Mouse (Mus musculus): ENCODE measurements around the gene Riok1.

The Riok1 gene

DNA sequence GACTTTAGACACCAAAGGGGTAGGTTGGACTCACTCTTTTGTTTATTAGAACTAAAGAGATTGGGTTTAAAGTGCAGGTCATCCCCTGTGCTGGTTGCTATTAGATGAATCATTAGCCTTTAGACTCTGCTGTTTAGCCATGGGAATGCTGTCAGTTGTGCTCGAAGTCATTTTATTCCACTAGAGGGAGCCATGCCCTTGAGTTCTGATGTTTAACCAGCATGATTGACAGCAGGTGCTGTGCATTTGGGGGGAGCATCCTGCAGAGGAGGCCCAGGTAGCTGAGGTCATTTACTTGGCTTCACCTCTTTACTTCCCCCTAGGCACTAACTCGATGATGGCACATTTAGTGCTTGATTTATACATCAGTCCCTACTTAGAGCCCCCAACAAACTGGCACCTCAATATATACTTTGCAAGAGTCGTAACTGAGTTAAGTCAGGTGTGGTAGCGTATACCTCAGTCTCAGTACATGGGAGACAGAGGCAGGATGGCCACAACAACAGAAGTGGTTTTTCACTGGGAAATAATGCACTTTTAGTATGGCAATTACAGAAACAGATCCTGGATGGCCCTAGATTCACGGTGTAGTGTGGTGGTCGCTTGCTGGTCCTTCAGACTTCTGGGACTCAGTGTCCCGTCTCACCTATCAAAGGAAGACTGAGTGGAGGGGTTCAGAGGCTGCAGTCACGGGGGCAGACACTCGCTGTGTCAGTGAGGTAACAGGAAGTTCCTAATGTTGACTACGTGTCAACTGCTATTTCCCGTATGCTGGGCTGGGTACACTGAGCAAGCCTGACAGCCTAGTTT, 28.3 kb downstream of the Riok1 start:
- peak; percentile 72 to 79 for DNase-seq

DNA sequence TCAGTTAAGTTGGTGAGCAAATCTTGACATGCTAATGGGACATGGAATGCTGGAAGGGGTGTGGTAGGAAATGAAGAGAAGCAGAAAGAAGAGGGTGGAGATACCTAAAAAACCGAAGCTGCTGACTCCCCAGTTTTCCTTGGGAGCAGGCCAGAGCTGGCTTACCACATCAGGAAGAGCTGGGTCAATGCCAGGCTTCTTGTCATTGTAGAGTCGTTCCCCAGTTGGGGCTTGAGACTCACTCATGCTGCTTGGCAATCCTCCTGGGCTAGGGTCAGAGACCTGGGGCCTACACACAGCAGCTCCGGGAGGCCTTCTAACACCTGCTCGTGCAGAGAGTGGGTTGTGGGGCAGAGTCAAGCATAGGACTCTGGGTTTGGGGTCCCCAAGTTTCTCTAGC, 34.1 kb downstream of the Riok1 start:
- peak; percentile 9 to 35 for DNase-seq

DNA sequence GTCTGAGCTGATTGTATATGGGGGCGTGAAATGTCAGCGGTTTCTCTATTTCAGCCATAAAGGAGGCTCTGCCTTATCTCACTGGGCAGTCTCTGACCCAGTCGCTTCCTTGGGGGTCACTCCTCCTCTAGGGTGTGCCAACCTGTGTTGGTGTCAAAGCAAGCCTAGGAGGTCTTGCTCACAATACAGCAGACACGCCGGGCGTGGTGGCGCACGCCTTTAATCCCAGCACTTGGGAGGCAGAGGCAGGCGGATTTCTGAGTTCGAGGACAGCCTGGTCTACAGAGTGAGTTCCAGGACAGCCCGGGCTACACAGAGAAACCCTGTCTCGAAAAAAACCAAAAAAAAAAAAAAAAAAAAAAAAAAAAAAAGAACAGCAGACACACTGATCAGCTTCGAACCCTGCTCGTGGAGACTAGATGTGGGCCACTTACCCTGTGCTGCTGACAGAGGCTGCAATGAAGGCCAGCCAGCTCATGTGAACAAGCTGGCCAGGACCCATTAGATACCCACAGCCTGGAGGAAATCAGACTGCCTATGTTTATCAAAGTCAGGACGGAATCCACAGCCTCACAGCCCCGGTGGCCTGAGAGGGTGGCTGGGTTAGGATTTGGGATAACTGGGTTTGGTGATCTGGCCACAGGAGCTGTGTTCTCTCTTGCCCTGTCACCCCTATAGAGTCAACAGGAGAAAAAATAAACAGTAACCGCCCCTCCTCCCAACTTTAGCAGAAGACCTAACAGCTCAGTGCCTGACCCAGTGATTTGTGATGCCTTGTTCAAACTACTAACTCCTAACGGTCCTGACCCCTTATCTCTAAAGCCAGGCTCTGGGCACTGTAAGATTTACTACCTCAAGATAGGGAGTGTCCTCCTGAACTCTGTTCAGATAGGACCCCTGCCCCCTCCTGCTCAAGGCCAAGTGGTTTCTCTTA, 36.8 kb downstream of the Riok1 start:
- DNase-seq: no peak

DNA sequence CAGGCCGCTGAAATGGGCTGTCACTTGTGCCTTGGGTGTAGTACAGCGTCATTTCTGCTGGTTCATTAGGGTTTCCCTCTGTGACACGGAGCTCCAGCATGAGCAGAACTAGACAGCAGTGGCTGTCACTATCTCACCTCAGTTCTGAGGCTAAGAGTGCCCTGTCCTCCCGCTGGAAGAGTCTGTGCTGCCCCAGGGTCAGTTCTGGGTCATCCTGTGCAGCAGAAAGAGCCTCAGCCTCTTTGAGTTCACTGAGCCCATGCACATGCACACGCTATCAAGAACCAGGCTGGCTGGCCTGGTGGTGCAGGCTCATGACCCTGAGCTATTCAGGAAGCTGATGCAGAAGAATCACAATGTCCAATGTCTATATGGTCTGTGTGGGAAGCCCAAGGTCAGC, 37.6 kb downstream of the Riok1 start:
- no peak for DNase-seq

DNA sequence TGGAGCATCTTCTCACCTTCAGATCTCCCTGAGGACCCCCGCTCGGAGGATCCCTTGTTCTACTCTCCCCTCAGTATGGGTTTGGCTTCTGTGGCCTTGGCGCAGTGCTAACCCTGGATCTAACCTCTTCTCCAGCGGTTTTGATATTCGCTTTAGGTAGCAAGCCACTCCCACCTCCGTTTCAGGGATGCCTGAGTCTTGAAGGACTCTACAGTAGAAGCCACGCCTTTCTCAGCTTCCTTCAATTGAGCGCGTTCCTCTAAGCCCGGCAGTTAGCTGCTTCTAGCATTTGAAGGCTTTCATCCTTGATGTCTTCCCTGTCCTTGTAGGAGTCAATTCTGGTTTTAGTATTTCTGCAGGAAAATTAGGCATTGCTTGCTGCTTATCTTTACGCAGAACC, 40.3 kb downstream of the Riok1 start:
- no peak for DNase-seq

DNA sequence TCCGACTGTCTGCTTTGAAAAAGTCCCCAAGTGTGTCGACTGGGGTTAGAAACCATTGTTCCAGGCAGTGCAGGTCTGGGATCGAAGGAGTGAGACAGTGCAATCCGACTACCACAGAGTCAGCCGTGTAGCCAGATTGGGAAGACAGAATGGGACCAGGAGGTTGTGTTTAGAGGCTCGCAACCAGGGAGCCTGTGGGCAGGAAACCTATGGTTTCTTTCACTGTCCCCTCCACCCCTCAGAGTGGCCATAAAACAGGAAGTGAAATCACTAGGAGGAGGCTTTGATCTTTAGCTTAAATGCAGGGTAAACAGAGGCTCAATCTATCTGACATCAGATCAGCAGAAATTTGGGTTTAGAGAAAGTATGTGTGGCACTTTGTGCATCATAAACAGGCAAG, 42.0 kb downstream of the Riok1 start:
- DNase-seq: no peak

DNA sequence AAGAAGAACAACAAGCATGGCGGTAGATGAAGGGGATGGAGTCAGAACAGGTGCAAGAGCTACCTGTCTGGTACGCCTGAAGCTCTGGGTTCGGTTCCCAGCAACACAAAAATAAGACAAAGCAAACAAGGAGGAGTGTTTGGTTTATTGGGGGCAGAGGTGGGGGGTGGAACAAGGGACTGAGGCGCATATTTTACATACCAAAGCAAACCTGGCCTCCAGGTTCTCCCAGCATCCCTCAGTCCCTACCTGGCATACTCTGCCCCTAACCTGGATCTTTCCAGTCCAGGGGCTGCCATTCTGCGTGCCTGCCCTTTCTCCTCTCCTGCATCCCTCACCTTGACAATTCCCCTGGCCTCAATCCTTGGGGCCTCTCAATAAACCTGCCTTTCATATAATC, 42.6 kb downstream of the Riok1 start:
- no peak for DNase-seq

DNA sequence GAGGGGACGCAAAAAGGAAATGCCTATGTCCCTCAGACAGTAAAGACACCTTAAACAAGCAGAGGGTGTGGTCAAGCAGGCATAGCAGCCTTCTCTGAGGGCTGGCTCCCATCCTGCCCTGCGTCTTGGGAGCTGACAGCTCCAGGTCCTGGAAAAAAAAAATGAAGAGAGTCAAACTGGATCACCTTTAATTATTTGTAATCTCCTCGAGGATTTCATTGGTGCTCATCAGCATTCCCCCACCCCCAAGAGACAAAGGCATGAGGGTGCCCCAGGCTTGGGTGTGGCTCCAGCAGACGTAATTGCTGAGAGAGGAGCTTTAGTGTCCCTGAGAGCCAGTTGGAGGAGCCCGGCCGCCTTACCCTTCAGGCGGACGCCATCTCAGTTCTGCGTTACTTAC, 43.2 kb downstream of the Riok1 start:
- DNase-seq: no peak

DNA sequence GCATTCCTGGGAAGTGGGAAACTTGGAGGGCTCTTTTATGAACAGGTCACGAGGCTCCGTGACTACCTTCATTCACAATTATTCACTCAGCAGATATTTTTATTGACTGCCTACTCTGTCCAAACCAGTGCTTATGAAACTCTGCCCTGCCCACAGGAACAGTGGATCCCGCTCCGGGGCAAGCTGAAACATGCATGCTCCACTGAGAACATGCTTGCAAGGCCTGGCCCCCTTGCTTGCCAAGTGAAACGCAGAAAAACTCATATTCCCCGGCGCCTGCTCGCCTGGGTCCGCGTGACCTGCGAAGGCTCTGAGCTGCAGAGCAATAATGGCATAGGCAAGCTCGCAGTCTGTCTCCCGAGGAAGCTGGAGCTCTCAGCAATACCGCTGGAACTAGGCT, 43.9 kb downstream of the Riok1 start:
- no peak for DNase-seq

DNA sequence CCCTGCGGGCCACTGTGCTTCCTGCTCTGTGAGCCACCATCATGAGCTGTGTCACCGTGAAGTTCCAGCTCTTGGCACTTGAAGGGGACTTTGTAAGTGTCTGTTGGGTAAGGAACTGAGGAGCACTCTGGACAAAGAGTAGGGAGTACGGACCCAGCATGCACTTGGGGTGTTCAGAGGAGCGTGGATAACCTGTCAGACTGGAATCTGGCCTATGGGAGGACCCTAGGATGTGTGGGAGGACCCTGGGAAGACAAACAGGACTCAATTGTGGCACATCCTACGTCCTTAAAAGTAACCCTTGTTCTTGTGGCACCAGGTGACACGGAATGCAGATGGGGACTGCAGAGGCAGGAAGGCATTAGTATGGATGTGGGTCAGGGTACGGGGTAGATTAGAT, 44.4 kb downstream of the Riok1 start:
- no peak for DNase-seq

DNA sequence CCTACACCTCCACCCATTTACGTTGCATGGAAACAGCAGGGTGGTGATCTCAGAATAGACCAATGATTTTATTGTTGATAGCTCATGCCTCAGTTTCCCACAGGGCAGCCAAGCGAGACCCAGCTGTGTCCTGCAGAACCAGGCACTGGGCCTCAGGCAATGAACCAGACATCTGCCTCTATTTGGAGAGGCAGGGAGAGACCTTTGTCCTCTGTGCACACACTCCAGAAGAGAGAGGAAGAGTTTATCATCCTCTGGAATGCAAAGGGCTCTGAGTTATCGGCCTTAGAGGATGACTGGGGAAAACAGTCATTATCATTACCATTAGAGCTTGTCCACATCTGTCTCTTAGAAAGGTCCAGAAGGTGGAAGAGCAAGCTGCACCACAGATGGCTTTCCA, 49.9 kb downstream of the Riok1 start:
- no peak for DNase-seq

DNA sequence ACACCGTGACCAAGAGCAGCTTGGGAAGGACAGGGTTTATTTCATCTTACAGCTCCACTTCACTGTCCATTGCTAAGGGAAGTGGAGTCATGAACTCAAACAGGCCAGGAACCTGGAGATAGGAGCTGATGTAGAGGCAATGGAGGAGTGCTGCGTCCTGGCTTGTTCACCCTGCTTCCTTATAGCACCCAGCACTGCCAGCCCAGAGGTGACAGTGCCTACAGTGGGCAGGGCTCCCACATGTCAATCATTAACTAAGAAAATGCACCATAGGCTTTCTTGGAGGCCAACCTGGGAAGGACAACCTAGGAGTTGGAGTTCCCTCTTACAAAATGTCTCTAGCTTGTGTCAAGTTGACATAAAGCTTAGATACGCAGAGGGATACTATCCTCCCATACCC, 51.2 kb downstream of the Riok1 start:
- peak; percentile 16 to 21 for DNase-seq

DNA sequence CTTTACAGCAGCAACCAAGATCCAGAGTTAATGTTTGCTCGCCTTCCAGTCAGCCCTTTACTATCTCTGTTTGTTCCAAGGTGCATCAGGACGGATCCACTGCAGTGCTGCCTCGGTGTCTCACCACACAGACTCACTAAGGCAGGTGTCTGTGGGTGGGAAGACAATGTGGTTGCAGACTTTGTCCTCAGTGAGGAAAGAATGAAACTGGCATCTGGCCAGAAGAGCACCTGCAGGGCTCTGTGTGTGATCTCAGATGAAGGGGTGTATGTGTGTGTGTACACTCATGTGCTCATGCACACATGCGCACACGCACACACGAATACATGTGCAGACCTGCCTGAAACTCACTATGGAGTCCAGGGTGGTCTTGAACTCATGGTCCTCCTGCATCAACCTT, 52.7 kb downstream of the Riok1 start:
- DNase-seq: no peak

DNA sequence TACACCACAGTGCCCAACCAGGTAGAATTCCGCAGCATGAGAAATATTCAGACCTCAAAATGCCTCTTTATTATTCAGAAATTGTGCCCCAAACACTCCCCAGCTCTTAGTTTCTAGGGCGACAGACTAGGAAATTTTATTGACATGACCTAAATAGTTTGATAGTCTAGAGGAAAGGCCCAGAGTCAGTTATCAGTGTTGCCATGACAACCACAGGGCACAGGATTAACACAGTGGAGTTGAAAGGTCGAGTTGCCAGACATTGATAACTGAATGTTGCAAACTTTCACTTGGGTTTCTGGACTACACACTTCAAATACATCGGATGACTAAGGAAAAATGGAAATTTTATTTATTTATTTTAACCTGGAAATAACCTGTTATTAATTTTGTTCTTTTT, 53.1 kb downstream of the Riok1 start:
- no peak for DNase-seq

DNA sequence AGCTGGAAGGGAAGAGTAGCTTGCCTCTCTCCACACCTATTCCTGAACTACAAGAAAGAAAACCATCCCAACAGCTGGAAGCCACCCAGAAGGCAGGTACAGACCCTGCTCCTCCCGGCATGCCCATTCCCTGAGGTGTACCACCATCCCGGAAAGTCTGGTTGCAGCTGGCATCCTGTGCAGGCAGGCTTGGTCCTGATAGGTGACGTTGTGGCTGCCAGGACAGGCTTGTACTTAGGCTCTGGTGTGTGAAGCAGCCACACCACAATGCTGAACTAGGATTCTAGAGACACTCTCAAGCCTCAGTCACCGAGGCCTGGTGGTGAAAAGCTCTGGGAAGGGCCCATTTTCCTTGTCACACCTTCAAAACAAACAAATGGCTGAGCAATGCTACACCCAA, 59.4 kb downstream of the Riok1 start:
- no peak for DNase-seq

DNA sequence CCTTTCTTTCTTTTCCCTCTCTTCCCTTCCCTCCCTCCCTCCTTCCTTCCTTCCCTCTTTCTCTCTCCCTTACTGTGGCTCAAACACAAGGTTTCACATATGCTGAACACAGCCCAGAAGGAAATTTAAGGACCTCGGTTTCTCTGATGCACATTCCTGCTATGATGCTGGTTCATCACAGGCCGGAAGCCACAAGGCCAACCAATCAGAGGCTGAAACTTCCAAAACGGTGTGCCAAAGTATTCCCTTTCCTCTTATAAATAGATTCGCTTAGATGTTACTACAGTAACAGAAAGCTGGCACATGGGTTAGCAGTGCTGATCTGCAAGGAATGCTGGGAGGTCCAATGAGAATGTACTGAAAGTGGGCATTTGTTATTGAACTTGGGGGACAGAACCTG, 66.6 kb downstream of the Riok1 start:
- DNase-seq: no peak

DNA sequence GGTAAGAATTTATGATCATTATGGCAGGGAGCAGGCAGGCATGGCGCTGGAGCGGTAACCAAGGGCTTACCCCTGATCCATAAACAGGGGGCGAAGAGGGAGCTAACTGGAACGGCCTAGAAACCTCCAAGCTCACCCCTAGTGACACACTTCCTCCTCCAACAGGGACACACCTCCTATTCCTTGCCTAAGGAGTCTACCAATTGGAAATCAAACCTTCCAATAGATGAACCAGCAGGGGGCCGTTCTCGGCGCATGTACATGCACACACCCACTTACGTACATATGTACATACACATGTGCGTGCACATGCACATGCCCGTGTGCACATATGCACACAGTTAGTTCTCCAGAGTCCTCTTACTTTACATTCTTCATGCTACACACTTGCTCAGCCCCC, 67.7 kb downstream of the Riok1 start:
- no peak for DNase-seq

DNA sequence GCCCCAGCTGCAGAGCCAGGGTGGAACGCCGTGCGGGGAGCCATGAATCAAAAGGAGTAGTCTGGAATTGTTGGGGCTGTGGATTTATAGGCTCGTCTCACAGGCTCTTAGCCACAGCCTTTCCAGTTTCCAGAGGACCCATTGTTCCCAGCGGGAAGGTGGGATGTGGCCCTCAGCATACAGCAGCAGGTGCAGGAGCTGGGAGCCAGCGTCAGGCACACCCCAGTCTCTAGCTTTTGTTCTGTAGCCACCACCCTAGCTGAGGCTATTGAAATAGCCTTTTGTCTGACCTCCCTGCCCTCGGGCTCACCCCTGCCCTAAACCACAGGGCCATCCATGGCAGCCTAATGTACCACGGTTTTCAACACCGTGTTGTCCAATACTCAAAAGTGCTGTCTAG, 72.3 kb downstream of the Riok1 start:
- no peak for DNase-seq
